Mouse (Mus musculus) midbrain, embryonic 14.5 days (tissue): ENCODE measurements around the gene Eif3i. TPM values are rescaled to one million over a fixed set of nuclear protein-coding genes. Genes with fewer than 3 reads are reported as not detected.

ENCODE experiments used
- ATAC-seq: fragments of 200-750 bp; cut with Nextera tagmentation; 2 replicates; pipeline ENCODE4 v1.8.0; 2017; ENCODE audit warnings: moderate number of reproducible peaks, moderate library complexity; ENCODE audit not compliant: low FRiP score, low TSS enrichment
- DNase-seq: peaks from one replicate; pipeline ENCODE4 v3.0.0-alpha.2; 2015
- H3K27ac ChIP-seq: fragments of 300-500 bp; sonication (generic); replicated peaks from 2 replicates; pipeline ENCODE4 v1.5.1; 2014; ENCODE audit warnings: mild to moderate bottlenecking, low read depth, low read length, moderate library complexity
- H3K27me3 ChIP-seq: fragments of 300-500 bp; sonication (generic); 2 replicates; pipeline ENCODE4 v1.6.1; 2014; ENCODE audit warnings: low read length, control low read depth, mixed read lengths; ENCODE audit not compliant: control insufficient read depth, insufficient read depth
- H3K36me3 ChIP-seq: fragments of 300-500 bp; sonication (generic); 2 replicates; pipeline ENCODE4 v1.6.1; 2014; ENCODE audit warnings: low read length, control low read depth; ENCODE audit not compliant: control insufficient read depth, insufficient read depth
- H3K4me1 ChIP-seq: fragments of 300-500 bp; sonication (generic); 2 replicates; pipeline ENCODE4 v1.6.1; 2014; ENCODE audit warnings: mild to moderate bottlenecking, antibody characterized with exemption, low read length, control low read depth; ENCODE audit not compliant: control insufficient read depth, insufficient read depth
- H3K4me2 ChIP-seq: fragments of 300-500 bp; sonication (generic); 2 replicates; pipeline ENCODE4 v1.6.1; 2014; ENCODE audit warnings: mild to moderate bottlenecking, low read length, moderate library complexity
- H3K4me3 ChIP-seq: fragments of 300-500 bp; sonication (generic); replicated peaks from 2 replicates; pipeline ENCODE4 v1.5.1; 2014; ENCODE audit warnings: low read depth, low read length
- H3K9ac ChIP-seq: fragments of 300-500 bp; sonication (generic); replicated peaks from 2 replicates; pipeline ENCODE4 v1.6.1; 2014; ENCODE audit warnings: mild to moderate bottlenecking, low read length, moderate library complexity
- H3K9me3 ChIP-seq: fragments of 300-500 bp; sonication (generic); 2 replicates; pipeline ENCODE4 v1.6.1; 2016; ENCODE audit warnings: low read length, control low read depth, mixed read lengths; ENCODE audit not compliant: control insufficient read depth
- WGBS: fragments of 180-500 bp; shearing (Covaris S2); extraction: QIAGEN DNeasy Blood & Tissue Kit; methylation state at CpG from one replicate; pipeline ENCODE4 v1.1.7; 2014; 5-methylcytosine and 5-hydroxymethylcytosine counted together
- polyA plus RNA-seq: library from polyadenylated mRNA; unstranded; fragments of >200 nt; fragmentation: Nextera tagmentation; extraction: Ambion mirVana; gene quantifications from 2 replicates; pipeline ENCODE4 v1.2.1, GENCODE M21; 2014

The Eif3i gene
- polyA plus RNA-seq, 1 experiment from 2014 or later = 232 TPM

GRCm38 (mm10) chr4:129573430-129573829, 27.0 kb downstream of the Eif3i start, which contains the start of gene Lck:
Lck (minus strand) TSS chr4:129573641.
- Histone ChIP-seq H3K9ac (no peak within 1 kb of the TSS), H3K4me3 (no peak within 1 kb of the TSS), H3K27me3 (no peaks in the 10 kb centered on the region), H3K4me1 (0 out of 2 replicates have a peak, but pooled peaks cover 8% of the 10 kb centered on the region), H3K9me3 (no peaks in the 10 kb centered on the region), H3K27ac (no peak within 1 kb of the TSS), H3K36me3 (no peaks in the 10 kb centered on the region), H3K4me2 (no peak within 1 kb of the TSS)
- ATAC-seq (no peak), DNase-seq (no peak)
- 94% methylated on average over 8 of the region's 8 CpGs for WGBS

DNA sequence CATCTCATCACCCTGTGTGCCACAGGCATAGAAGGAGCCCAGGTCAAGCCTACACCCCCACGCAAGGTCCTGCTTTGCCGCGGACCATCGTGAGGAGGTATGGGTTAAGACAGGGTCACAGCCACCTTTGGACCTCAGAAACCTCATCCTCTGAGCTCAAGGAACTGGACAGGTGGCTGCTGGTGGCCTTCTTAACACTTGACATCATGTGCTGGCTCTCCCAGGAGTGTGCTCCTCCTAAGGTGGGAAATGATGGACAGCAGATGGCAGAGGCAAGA, 27.4 kb downstream of the Eif3i start:
- Histone ChIP-seq H3K4me2 (no peak overlapping the region), H3K9me3 (no peaks in the 10 kb centered on the region), H3K27ac (no peak overlapping the region), H3K36me3 (no peaks in the 10 kb centered on the region), H3K4me3 (no peak overlapping the region), H3K9ac (no peak overlapping the region), H3K4me1 (0 out of 2 replicates have a peak, but pooled peaks cover 8% of the 10 kb centered on the region), H3K27me3 (no peaks in the 10 kb centered on the region)
- DNase-seq (no peak), ATAC-seq (no peak)
- 93% methylated on average over 4 of the region's 4 CpGs for WGBS

GRCm38 (mm10) chr4:129572236-129573092, 28.0 kb downstream of the Eif3i start:
- 88% methylated on average over 13 of the region's 13 CpGs for WGBS
- H3K4me1 ChIP-seq = 0 out of 2 replicates have a peak, but pooled peaks cover 8% of the 10 kb centered on the region
- H3K4me3 ChIP-seq = no peak overlapping the region
- no peak overlapping the region for H3K4me2 ChIP-seq
- ATAC-seq (no peak), DNase-seq (no peak)
- no peak overlapping the region for H3K9ac ChIP-seq
- no peaks in the 10 kb centered on the region for H3K27me3 ChIP-seq
- no peaks in the 10 kb centered on the region for H3K36me3 ChIP-seq
- H3K27ac ChIP-seq = no peak overlapping the region
- H3K9me3 ChIP-seq = no peaks in the 10 kb centered on the region

GRCm38 (mm10) chr4:129571551-129572084, 28.8 kb downstream of the Eif3i start:
- Histone ChIP-seq H3K9ac (no peak overlapping the region), H3K27me3 (no peaks in the 10 kb centered on the region), H3K36me3 (no peaks in the 10 kb centered on the region), H3K27ac (no peak overlapping the region), H3K4me2 (no peak overlapping the region), H3K4me1 (no peaks in the 10 kb centered on the region), H3K9me3 (no peaks in the 10 kb centered on the region), H3K4me3 (no peak overlapping the region)
- no peak for DNase-seq
- ATAC-seq = no peak
- 68% methylated on average over 8 of the region's 8 CpGs for WGBS

DNA sequence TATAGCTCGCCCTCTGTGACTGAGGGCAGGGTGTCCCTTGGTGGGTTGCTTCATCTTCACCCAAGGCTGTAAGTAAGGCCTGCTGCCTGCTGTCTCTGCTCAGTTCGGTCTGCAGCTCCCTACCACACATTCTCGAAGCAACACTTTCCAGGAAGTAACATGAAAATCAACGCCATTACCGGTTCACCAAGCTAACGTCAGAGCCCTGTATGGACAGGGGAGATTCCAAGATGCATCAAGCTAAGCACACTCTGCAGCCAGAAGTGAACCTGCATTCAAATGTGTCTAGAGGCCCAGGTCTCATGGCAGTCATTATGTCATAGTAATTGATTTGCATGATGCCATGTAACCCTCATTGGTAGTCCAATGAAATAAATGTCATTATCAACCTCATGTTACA, 30.4 kb downstream of the Eif3i start:
- H3K4me1 ChIP-seq = no peaks in the 10 kb centered on the region
- ATAC-seq = no peak
- H3K36me3 ChIP-seq = no peaks in the 10 kb centered on the region
- no peak overlapping the region for H3K27ac ChIP-seq
- H3K27me3 ChIP-seq = no peaks in the 10 kb centered on the region
- no peaks in the 10 kb centered on the region for H3K9me3 ChIP-seq
- WGBS = 90% methylated on average over 6 of the region's 6 CpGs
- no peak for DNase-seq
- no peak overlapping the region for H3K4me3 ChIP-seq
- no peak overlapping the region for H3K4me2 ChIP-seq
- no peak overlapping the region for H3K9ac ChIP-seq

DNA sequence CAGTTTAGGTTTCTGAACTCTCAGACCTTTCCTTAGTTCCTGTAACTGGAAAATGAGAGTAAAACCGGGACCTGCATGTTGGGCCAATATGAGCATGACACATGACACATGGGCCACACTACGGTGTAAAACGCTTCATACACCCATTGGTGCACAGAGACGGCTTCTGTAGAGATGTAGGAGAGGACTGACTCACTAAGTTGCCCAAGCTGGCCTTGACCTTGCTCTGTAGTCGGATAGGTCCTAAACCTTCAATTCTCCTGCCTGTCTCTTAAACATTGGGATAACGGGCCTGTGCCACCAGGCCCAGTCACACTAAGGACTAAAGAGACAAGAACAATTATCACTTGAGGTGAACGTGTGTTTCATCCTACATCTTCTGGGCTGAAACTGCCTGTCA, 32.1 kb downstream of the Eif3i start:
- no peak for ATAC-seq
- no peak for DNase-seq
- Histone ChIP-seq H3K4me2 (no peak overlapping the region), H3K36me3 (no peaks in the 10 kb centered on the region), H3K4me3 (no peak overlapping the region), H3K27ac (no peak overlapping the region), H3K4me1 (no peaks in the 10 kb centered on the region), H3K9me3 (no peaks in the 10 kb centered on the region), H3K27me3 (no peaks in the 10 kb centered on the region), H3K9ac (no peak overlapping the region)
- 93% methylated on average over 7 of the region's 7 CpGs for WGBS

DNA sequence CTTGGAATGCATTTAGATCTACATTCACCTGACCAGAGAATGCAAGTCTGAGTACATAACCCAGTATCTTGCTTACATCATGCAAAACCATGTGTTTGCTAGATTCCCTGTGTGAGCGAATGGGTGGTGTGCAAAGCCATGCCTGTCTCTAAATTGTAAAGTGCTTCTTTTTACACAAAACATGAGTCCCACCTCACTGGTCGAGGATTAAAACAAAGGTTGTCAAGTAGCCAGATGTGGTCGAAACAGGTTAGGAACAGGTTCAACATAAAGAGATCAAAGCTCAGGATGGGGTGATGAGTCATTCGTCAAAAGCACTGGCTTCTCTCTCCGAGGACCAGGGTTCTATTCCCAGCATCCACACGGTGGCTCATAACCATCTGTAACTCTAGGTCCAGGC, 35.3 kb downstream of the Eif3i start:
- Histone ChIP-seq H3K4me3 (no peak overlapping the region), H3K9me3 (no peaks in the 10 kb centered on the region), H3K27ac (no peak overlapping the region), H3K27me3 (no peaks in the 10 kb centered on the region), H3K36me3 (no peaks in the 10 kb centered on the region), H3K4me1 (no peaks in the 10 kb centered on the region), H3K9ac (no peak overlapping the region), H3K4me2 (no peak overlapping the region)
- DNase-seq (no peak), ATAC-seq (no peak)
- 85% methylated on average over 6 of the region's 6 CpGs for WGBS

DNA sequence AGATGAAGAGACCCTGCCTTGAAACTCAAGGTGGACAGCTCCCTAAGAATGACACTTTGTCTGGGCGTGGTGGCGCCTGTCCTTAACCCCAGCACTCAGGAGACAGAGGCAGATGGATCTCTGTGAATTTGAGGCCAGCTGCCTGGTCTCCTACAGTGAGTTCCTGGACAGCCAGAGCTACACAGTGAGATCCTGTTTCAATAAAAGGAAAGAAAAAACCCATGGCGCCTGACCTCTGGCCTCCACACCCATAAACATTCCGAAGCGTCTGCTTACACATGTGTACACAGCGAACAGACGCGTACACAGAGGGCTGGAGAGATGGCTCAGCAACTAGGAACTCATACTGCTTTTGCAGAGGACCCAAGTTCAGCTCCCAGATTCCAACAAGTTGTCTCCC, 36.7 kb downstream of the Eif3i start:
- DNase-seq (no peak), ATAC-seq (no peak)
- Histone ChIP-seq H3K4me3 (no peak overlapping the region), H3K9me3 (no peaks in the 10 kb centered on the region), H3K36me3 (no peaks in the 10 kb centered on the region), H3K9ac (no peak overlapping the region), H3K27ac (no peak overlapping the region), H3K4me1 (no peaks in the 10 kb centered on the region), H3K4me2 (no peak overlapping the region), H3K27me3 (no peaks in the 10 kb centered on the region)
- WGBS = 83% methylated on average over 8 of the region's 8 CpGs

- H3K27me3 ChIP-seq = no peaks in the 10 kb centered on the region
- 90% methylated on average over 5 of the region's 5 CpGs for WGBS
- no peaks in the 10 kb centered on the region for H3K4me1 ChIP-seq
- H3K27ac ChIP-seq = no peak overlapping the region
- no peak overlapping the region for H3K4me2 ChIP-seq
- ATAC-seq (no peak), DNase-seq (no peak)
- no peak overlapping the region for H3K9ac ChIP-seq
- H3K9me3 ChIP-seq = no peaks in the 10 kb centered on the region
- no peak overlapping the region for H3K4me3 ChIP-seq
- no peaks in the 10 kb centered on the region for H3K36me3 ChIP-seq
These were observed 39.3 kb downstream of the Eif3i start for GRCm38 (mm10) chr4:129561184-129561583.
